Mouse (Mus musculus) neural tube, embryonic 11.5 days (tissue): Measurements from ENCODE around the gene Gpn2. TPM values are rescaled to one million over a fixed set of nuclear protein-coding genes. Genes with fewer than 3 reads are reported as not detected.

Source experiments
- ATAC-seq: fragments of 200-750 bp; cut with Nextera tagmentation; 2 replicates; pipeline ENCODE4 v1.8.0; 2017; ENCODE audit warnings: moderate number of reproducible peaks, mild to moderate bottlenecking, moderate TSS enrichment, moderate library complexity; ENCODE audit not compliant: insufficient read depth, low FRiP score, low TSS enrichment
- DNase-seq: peaks from one replicate; pipeline ENCODE4 v3.0.0-alpha.2; 2015; ENCODE audit warnings: low spot score
- H3K27ac ChIP-seq: fragments of 300-500 bp; sonication (generic); 2 replicates; pipeline ENCODE4 v1.5.1; 2014; ENCODE audit warnings: low read depth, mild to moderate bottlenecking, low read length
- H3K27me3 ChIP-seq: fragments of 300-500 bp; sonication (generic); 2 replicates; pipeline ENCODE4 v1.6.1; 2014; ENCODE audit warnings: mild to moderate bottlenecking, low read length, mixed read lengths; ENCODE audit not compliant: control insufficient read depth, insufficient read depth
- H3K36me3 ChIP-seq: fragments of 300-500 bp; sonication (generic); 2 replicates; pipeline ENCODE4 v1.6.1; 2014; ENCODE audit warnings: mild to moderate bottlenecking, low read length, moderate library complexity, mixed read lengths; ENCODE audit not compliant: control insufficient read depth, insufficient read depth
- H3K4me1 ChIP-seq: fragments of 300-500 bp; sonication (generic); 2 replicates; pipeline ENCODE4 v1.6.1; 2014; ENCODE audit warnings: low read length, mixed read lengths; ENCODE audit not compliant: control insufficient read depth, insufficient read depth
- H3K4me2 ChIP-seq: fragments of 300-500 bp; sonication (generic); 2 replicates; pipeline ENCODE4 v1.6.1; 2014; ENCODE audit warnings: low read depth, mild to moderate bottlenecking, moderate library complexity
- H3K4me3 ChIP-seq: fragments of 300-500 bp; sonication (generic); 2 replicates; pipeline ENCODE4 v1.5.1; 2014; ENCODE audit warnings: low read depth, low read length
- H3K9ac ChIP-seq: fragments of 300-500 bp; sonication (generic); 2 replicates; pipeline ENCODE4 v1.6.1; 2014; ENCODE audit warnings: mild to moderate bottlenecking, low read length
- H3K9me3 ChIP-seq: fragments of 300-500 bp; sonication (generic); 2 replicates; pipeline ENCODE4 v1.6.1; 2016; ENCODE audit warnings: low read length; ENCODE audit not compliant: control insufficient read depth
- WGBS: fragments of 180-500 bp; shearing (Covaris S2); extraction: QIAGEN DNeasy Blood & Tissue Kit; methylation state at CpG from one replicate; pipeline ENCODE4 v1.1.7; 2014; 5-methylcytosine and 5-hydroxymethylcytosine counted together
- polyA plus RNA-seq: library from polyadenylated mRNA; unstranded; fragments of >200 nt; fragmentation: Nextera tagmentation; extraction: Ambion mirVana; gene quantifications from 2 replicates; pipeline ENCODE4 v1.2.1, GENCODE M21; 2014

The Gpn2 gene
- 24.6 and 31.9 TPM in 2 replicates for polyA plus RNA-seq

DNA sequence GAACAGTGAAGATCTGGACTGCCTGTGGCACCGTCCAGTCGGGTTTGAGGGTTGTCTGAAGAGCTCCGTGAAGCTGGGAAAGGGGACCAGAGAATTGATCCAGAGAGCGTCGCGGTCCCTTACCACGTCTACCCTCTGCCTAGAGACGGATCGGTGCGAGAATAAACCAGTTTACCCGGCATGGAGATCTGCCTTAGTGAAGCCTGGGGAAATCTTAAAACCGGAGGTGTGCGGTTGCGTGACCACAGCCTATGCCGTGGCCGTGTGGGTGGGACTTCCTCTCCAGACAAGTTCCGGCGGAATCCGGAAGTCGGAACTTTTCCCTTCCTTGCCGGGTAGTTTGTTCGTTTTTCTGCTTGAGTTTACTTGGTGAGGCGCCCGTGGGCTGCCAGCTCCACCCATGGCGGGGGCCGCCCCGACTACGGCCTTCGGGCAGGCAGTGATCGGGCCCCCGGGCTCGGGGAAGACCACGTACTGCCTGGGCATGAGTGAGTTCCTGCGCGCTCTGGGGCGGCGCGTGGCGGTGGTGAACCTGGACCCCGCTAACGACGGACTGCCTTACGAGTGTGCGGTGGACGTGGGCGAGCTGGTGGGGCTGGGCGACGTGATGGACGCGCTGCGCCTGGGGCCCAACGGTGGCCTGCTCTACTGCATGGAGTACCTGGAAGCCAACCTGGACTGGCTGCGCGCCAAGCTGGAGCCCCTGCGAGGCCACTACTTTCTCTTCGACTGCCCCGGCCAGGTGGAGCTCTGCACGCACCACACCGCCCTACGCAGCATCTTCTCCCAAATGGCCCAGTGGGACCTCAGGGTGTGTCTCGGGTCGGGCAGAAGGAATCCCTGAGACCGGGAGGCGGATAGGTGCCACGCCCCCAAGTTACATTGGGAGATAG is at the start of gene Gpn2:
Gene Gpn2 (plus strand): TSS at position 304 of the 893 bp plus-strand sequence.
- Histone ChIP-seq H3K4me1 (peaks cover 6% of the 10 kb centered on the region), H3K36me3 (peaks cover 9% of the 10 kb centered on the region), H3K4me3 (peak within 1 kb of the TSS; percentile 83), H3K9ac (peak within 1 kb of the TSS; percentile 67), H3K4me2 (peak within 1 kb of the TSS; percentile 93), H3K27ac (0 out of 2 replicates have a peak within 1 kb of the TSS, but pooled peaks have one; percentile 21), H3K27me3 (no peaks in the 10 kb centered on the region), H3K9me3 (no peaks in the 10 kb centered on the region)
- peak; percentile 75 for DNase-seq
- 2% methylated on average over 65 of the region's 65 CpGs for WGBS
- ATAC-seq = peak; percentile 60; the same call in 1 of the 2 replicates

GRCm38 (mm10) chr4:133536081-133536480 is 48.1 kb upstream of the Gpn2 start:
- DNase-seq (no peak), ATAC-seq (no peak)
- Histone ChIP-seq H3K4me2 (no peak overlapping the region), H3K27me3 (no peaks in the 10 kb centered on the region), H3K9ac (no peak overlapping the region), H3K4me3 (no peak overlapping the region), H3K9me3 (no peaks in the 10 kb centered on the region), H3K4me1 (no peaks in the 10 kb centered on the region), H3K36me3 (peaks cover 41% of the 10 kb centered on the region), H3K27ac (no peak overlapping the region)
- 91% methylated on average over 3 of the region's 3 CpGs for WGBS

GRCm38 (mm10) chr4:133536652-133537051 is 47.5 kb upstream of the Gpn2 start:
- 92% methylated on average over 5 of the region's 5 CpGs for WGBS
- Histone ChIP-seq H3K27me3 (no peaks in the 10 kb centered on the region), H3K4me1 (no peaks in the 10 kb centered on the region), H3K4me3 (no peak overlapping the region), H3K9me3 (no peaks in the 10 kb centered on the region), H3K36me3 (peaks cover 42% of the 10 kb centered on the region), H3K4me2 (no peak overlapping the region), H3K27ac (no peak overlapping the region), H3K9ac (no peak overlapping the region)
- DNase-seq = no peak
- ATAC-seq = no peak

- Histone ChIP-seq H3K27ac (0 out of 2 replicates have a peak within 1 kb of the TSS, but pooled peaks have one; percentile 23), H3K9me3 (no peaks in the 10 kb centered on the region), H3K4me2 (peak within 1 kb of the TSS; percentile 72), H3K4me1 (peaks cover 6% of the 10 kb centered on the region), H3K27me3 (no peaks in the 10 kb centered on the region), H3K4me3 (peak within 1 kb of the TSS; percentile 93), H3K36me3 (peaks cover 5% of the 10 kb centered on the region), H3K9ac (peak within 1 kb of the TSS; percentile 85)
- peak; percentile 96 for DNase-seq
- ATAC-seq = peak; percentile 97
- WGBS = under 1% methylated on average over 68 of the region's 77 CpGs
Observed at GRCm38 (mm10) chr4:133545272-133546231, 38.6 kb upstream of the Gpn2 start, which contains the start of gene Nudc. Nudc (minus strand) TSS chr4:133545996.

DNA sequence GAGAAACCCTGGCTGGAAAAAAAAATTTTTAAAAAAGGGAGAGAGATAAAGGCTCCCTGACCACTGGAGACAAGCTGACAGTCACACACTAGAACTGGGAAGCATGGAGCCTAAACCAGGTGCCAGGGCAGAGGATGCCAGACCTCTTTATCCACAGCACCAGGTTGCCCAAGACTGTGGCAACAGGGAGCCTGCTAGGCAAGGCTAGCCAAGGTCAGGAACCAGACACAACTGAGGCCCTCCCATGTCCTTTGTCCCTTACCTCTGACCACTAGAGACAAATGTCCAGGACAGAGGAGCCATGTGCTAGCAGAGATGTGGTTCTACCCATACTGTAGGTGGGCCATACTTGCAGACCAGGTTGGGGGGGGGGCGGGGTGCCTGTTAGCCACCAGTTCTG is 32.1 kb upstream of the Gpn2 start:
- no peaks in the 10 kb centered on the region for H3K27me3 ChIP-seq
- H3K9ac ChIP-seq = no peak overlapping the region
- H3K4me3 ChIP-seq = no peak overlapping the region
- H3K36me3 ChIP-seq = no peaks in the 10 kb centered on the region
- ATAC-seq (no peak), DNase-seq (no peak)
- H3K9me3 ChIP-seq = no peaks in the 10 kb centered on the region
- no peak overlapping the region for H3K27ac ChIP-seq
- no peak overlapping the region for H3K4me2 ChIP-seq
- H3K4me1 ChIP-seq = no peaks in the 10 kb centered on the region
- WGBS = 79% methylated on average over 1 of the region's 1 CpGs

GRCm38 (mm10) chr4:133552768-133553447 is 31.3 kb upstream of the Gpn2 start, which contains the start of gene Nr0b2:
Nr0b2 (plus strand) TSS chr4:133553376.
- H3K9ac ChIP-seq = no peak within 1 kb of the TSS
- no peak within 1 kb of the TSS for H3K4me2 ChIP-seq
- 72% methylated on average over 10 of the region's 10 CpGs for WGBS
- DNase-seq = no peak
- no peaks in the 10 kb centered on the region for H3K36me3 ChIP-seq
- H3K4me3 ChIP-seq = no peak within 1 kb of the TSS
- H3K4me1 ChIP-seq = no peaks in the 10 kb centered on the region
- no peaks in the 10 kb centered on the region for H3K27me3 ChIP-seq
- H3K27ac ChIP-seq = no peak within 1 kb of the TSS
- no peaks in the 10 kb centered on the region for H3K9me3 ChIP-seq
- ATAC-seq = no peak

- H3K4me3 ChIP-seq = no peak overlapping the region
- no peak for ATAC-seq
- no peaks in the 10 kb centered on the region for H3K9me3 ChIP-seq
- WGBS = 77% methylated on average over 19 of the region's 19 CpGs
- no peak overlapping the region for H3K9ac ChIP-seq
- no peaks in the 10 kb centered on the region for H3K27me3 ChIP-seq
- no peak overlapping the region for H3K27ac ChIP-seq
- no peaks in the 10 kb centered on the region for H3K4me1 ChIP-seq
- H3K36me3 ChIP-seq = no peaks in the 10 kb centered on the region
- DNase-seq = no peak
- H3K4me2 ChIP-seq = no peak overlapping the region
Observed at GRCm38 (mm10) chr4:133553448-133554330, 30.5 kb upstream of the Gpn2 start.
